Mouse (Mus musculus) T-helper 1 cell (primary cell): Measurements from ENCODE around the gene Msln.
"Not testable (repeated sequence)": the region's sequence is repeated elsewhere in the genome, so short reads cannot be mapped to it uniquely, and the experiment has no call there.

Source experiments
- in situ Hi-C: fragments of 300-600 bp; cut with MboI, MseI; formaldehyde crosslinking; loops from one replicate; pipeline ENCODE4 v1.15.1; 2025; ENCODE audit warnings: high pct_unique_total_duplicates

Msln gene

DNA sequence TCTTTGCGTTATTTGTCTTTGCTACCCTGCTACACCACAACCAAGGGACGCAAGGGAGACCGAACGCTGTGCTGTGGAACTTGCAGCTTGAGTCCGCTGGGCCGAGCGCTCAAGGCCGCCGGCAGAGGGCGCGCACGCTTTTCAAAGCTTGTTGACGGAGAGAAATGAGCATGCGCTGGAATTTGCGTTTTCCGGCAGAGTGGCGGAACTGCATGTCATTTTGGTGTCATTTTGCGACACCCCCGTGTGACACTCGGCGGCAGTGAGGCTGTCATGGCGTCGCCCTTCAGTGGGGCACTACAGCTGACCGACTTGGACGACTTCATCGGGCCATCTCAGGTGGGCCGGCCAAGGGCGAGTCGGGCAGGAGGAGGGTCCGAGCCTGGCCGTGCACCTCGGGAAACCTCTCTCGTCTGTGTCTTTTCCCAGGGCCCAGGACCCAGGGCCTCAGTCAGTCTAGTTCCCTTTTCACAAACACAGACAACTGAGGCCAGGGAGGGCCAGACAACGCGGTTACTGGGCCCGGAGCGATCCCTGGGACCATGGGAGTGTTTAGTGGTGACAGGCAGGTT, 19.5 kb upstream of the Msln start, which contains the start of gene Narfl:
TSS of gene Narfl (plus strand) at position 228 of the 572 bp plus-strand sequence.
- in situ Hi-C loops, result no loop called here

DNA sequence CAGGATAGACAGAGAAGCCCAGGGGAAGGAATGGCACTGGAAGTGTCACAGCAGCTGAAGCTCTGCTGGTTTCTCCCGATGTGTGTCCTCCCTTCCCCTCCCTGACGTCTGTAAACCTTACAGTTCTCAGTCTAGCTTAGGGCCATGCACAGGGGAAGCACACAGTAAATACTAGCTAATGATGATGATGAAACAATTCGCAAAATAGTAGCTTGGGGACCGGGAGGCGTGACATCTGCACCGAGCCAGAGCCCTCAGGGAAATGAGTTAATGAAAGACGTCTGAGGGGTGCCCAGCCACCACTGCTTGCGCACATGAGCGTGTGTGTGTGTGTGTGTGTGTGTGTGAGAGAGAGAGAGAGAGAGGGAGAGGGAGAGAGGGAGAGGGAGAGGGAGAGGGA, 15.2 kb upstream of the Msln start:
- in situ Hi-C loops, result no loop called here

DNA sequence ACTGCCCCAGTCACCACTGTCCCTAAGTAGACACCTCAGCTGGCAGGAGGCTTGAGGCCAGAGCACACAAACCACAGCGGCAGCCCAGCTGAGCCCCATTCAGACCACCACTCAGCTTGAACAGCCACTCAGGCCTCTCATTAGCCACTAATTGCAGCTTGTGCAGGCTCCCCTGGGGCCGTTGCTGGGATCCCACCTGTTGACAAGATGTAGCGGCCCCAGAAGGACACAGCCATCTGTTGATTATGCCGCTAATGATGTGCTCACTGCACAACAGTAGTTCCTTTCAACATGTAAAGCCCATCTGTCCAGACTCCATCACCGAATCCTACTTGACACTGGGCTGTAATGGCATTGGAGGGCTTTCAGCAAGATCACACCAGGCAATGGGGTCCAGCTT, 11.7 kb upstream of the Msln start:
- in situ Hi-C loops, result no loop called here

DNA sequence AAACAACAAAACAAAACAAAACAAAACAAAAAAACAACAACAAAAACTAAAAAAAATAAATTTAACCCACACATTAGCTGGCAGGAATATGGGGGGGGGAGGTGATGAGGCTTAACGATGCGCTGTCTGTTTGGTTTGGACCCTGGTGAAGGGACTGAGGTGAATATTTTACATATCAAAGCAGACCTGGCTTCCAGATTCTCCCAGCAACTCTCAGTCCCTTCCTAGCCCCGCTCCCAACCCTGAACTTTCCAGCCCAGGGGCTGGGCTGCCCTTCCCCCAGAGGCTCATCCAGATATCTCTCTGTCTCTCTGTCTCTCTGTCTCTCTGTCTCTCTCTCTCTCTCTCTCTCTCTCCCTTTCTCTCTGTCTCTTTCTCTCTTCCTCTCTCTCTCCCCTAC, 8.4 kb upstream of the Msln start:
- in situ Hi-C loops, result no loop called here

DNA sequence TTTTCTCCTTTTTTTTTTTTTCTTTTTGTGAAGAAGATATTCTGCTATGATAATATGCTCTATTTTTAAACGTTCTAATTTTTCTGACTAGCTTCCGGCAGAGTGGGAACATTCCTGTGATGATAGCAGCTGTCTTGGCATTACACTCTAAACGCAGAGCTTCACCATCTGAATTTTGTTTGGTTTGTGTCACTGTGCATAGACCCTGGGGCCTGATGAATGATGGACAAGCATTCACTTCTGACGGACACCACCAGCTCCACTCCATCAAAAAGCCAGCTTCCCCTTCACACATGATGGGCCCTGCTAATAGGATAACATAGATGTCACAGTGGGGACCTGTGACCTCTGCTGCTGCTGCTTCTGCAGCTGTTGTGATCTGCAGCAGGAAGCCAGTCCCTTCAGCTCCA, 7.4 kb upstream of the Msln start:
- in situ Hi-C loops, result no loop called here

DNA sequence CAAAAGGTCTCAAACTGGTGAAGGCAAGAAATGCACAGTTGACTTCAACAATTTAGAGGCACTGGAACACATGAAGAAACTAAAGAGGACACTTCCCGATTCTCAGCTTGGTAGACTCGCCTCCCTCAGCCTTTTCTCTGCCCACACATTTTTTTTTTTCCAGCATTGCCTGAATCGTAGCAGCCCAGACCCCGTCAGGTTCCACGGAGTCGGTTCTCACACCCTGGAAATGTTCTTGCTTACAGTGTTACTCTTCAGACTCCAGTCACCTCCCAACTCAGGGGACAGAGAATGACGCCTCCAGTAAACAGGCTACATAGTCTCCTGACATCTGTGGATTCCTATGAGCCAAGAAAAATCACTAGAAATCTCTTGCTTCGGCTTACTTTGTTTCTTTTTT, 6.0 kb upstream of the Msln start:
- in situ Hi-C loops, result no loop called here

DNA sequence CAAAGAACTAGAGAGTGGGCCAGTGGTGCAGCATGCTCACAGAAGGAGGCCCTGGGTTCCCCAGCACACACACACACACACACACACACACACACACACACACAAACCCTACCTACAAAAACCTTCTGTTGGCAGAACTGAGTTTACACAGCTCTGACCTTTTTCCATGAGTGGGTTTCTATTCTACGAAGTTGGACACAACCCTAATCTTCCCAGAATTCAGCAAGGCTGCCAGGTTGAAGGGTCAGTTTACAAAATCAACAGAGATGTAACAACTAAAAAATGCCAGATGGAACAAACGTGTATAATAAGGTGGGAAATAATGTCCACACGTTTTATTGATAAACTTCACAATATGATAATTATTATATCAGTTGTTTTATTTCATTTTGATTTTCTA, 3.5 kb upstream of the Msln start:
- in situ Hi-C loops, result no loop called here

DNA sequence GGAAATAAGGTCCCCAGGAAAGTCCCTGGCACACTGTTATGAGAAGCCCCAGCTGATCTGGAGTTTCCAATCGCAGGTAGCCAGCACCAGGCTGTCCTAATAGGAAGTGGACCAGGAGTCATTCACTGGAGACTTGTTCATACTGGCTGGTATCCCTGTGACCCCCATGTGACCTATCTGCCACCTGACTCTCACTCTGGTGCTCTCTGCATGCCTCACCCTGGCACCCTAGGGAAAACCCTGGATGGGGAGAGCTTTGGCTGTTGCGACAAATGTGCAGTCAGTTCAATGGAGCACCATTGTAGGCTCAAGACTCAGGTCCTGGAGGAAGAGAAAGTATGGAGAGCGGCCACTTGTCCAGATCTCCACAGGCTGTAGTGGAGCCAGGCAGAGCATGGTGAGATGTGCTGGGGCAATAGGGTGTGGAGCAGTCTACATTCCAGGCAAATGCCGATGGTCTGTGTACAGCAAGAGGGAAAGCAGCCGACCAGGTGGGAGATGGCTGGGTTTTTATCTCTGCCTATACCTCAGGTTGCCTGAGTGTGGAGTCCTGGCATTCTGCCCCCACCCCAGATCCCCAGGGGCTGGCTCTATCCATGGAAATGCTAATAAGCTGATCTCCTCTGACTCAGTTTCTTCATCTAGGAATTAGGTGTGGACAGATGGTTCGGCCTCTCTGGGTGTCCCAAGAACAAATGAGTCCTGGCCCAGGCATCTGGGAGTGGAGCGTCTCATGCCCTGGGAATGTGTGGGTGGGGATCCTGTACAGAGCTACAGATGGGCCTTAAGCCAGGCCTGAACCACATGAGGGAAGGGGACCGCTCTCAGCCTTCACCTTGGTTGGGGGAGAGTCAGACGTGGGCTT, 2.4 kb upstream of the Msln start:
- in situ Hi-C loops, result no loop called here

DNA sequence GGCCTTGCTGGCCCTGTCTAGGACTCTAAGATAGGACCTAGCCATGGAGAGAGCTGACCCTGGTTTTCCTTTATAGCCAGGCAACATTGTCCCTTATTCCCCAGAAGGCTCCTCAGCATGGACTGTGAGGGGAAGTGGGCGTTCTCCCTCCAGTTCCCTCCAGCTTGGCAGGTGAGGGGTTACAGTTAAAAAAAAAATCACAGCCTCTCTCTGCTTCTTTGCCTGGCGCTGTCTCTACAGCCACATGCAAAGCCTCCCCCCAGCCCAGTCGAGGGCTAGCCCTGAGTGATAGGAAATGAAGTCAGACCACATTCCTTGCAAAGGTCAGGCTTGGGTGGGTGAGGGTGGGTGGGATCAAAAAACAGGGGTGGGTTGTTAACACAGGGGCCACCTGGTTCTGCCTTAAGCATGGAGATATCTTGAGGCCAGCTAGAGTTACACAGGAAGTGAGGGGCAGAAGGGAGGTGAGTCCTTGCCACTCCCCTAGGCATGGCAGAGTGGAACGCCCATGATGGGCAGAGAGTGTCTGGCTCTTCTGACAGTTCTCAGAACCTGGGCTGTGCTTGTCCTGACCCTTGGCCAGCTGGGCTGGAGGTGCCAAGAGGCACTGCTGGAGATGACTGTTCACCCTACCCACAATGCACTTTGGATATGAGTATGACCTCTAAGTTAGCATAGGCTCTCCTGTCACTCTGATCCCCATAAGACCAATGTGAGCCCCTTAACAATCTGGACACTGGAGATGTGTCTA, 1.6 kb upstream of the Msln start:
- in situ Hi-C loops, result no loop called here

DNA sequence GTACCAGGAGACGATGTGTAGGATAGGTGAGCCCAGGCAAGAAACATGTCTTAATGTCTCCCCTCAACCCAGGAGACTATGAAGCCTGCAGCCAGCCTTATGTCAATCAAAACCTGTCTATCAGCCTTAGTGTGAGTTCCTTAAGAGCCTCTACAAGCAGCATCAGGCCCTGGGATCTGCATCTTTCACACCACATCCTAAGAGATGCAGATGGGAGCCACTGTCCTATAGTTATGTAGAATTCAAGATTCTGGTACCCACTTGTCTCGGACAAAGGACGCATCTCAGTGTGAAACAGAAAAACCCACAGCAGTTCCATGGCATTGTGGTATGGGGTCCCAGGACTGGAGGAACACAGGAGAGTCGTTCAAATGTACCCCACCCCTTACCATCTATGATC, 908 bp upstream of the Msln start:
- in situ Hi-C loops, result no loop called here

DNA sequence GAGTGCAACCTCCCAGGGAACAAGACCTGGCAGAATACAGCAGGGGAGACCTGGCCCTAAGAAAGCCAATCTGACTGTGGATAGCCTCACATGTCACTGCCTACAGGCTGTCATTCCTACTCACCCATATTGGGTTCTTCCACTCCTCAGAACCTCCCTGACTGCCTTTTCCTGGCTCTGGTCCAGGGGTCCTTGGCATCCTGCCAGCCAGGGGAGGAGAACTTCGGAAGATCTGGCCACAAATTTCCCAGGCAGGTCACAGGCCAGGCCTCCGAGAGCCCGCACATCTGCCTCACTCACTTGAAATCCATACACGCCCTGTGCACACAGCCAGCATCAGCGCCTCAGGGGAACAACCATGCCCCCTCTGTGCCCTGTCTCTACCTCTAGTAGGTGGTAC, 2.7 kb downstream of the Msln start:
- in situ Hi-C loops, result no loop called here

DNA sequence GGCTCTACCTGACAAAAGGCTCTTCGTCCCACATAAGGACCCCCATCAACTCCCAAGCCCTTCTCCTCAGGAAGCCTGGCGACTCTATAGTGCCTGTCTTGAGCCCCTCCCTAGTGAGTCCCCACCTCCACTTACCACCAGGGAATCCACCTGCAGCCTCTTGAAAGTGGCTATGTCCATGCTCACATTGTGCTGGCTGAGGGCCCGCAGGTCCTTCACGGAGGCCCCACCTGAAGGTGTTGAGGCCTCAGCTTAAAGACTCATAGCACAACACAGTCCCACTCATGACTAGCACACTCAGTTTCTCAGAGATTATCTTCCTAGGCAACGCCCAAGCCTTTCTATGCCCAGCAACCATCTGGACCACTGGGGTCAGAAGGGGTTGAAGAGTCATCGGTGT, 4.9 kb downstream of the Msln start:
- in situ Hi-C loops, result no loop called here

DNA sequence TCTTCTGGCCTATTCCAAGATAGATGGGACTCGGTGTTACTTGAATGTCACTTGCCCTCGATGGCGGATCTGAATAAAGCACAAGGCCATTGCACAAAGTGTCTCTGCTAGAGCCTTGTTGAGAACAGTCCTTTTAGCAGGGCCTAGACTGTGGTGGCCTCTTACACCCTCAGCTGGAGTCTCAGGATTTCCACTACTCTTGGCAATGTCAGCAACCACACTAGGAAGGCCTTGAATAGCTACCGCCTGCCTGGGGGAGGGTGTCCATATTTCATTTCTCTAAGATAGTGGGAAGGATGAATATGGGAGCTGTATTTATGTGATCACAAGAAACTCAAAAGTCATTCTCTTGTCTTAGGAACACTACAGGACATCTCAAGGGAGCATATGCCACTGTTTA, 5.9 kb downstream of the Msln start:
- in situ Hi-C loops, result no loop called here

DNA sequence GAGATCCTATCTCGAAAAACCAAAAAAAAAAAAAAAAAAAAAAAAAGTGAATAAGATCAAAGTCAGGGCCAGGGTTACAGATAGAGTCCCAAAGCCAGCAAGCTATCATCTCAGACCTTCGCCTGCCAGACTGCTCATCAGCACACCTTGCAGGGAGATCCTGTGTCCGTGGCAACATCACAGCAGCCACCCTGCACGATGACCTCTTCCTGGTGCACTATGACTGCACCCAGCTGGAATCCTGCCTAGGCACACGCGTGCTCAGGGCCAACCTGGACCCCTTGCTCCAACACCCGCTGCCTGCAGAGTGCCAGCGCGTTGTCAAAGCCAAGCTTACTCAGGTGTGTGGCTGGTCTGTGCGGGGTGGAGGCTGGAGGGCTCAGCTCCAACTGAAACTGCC, 9.9 kb downstream of the Msln start:
- in situ Hi-C loops, result no loop called here

DNA sequence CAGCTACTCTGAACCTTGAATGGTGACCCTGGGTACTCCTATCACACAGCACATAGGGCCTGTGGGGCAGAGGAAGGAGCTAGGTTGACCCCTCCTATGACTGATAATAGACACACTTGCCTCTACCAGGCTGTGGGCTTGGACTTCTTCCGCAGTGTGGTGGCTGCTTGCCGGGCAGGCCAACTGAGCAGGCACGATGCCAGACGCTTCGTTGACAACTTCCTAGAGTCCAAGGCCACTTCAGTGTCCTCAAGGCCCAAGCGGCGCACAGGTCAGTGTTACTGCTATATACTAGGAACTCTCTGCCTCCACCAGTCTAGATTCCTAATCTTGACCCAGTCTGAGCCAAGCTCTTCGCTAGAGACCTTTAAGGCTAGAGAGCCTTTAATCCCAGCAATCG, 10.3 kb downstream of the Msln start:
- in situ Hi-C loops, result no loop called here

DNA sequence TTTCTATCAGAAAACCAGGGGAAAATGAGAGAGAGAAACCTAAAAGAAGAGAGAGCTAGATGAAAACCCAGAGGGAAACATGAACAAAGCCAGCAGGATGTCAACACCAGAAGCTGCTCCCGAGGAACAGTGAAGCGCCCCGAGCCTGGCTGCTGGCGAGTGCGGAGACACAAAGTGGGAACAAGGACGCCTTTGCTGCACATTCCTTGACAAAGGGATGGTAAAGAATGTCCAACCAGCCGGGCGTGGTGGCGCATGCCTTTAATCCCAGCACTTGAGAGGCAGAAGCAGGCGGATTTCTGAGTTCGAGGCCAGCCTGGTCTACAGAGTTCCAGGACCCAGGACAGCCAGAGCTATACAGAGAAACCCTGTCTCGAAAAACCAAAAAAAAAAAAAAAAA, 12.7 kb downstream of the Msln start:
- in situ Hi-C loops, result not testable (repeated sequence)

DNA sequence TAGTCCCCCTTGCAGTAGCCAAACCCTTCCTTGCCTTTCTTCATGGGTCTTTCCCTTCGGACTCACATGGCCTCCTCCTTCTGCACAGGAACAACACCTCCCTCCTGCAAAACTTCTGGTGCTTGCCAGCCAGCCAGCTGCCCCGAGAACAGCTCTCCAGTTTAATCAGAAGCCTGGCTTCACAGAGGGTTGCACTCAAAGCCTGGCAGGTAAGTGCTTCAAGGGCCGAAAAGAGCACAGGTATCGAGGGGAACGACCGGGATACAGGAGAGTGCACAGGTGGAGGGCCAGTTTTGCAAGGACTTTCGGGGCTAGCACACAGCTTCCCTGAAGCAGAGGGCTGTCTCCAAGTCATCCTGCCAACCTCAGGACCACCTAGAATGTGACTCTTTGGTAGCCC, 15.3 kb downstream of the Msln start:
- in situ Hi-C loops, result loop anchor here (5.0 kb wide), 1 partner anchor 63 kb away; no protein-coding TSS in a partner anchor

DNA sequence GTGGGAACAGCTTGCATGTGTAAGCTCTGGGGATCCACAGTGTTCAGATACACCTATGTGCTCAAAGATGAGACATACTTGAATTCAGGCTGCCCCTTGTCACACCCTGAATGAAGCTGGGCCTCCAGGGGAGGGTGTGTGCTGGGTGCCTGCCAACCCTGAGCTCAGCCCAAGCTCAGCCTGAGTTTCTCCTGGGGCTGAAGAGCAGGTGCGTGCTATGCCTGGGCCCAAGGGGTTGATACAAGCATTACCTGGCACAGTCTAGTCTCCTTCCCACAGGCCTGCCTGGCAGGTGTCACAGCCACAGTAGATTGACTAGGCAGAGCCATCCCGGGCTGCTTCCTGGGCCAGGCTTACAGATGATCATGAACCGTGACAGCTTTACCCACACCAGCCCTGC, 18.4 kb downstream of the Msln start, which contains the start of gene Mslnl:
TSS of gene Mslnl (plus strand) at position 298 of the 400 bp plus-strand sequence.
- in situ Hi-C loops, result loop anchor here (5.0 kb wide), 1 partner anchor 67 kb away; no protein-coding TSS in a partner anchor

DNA sequence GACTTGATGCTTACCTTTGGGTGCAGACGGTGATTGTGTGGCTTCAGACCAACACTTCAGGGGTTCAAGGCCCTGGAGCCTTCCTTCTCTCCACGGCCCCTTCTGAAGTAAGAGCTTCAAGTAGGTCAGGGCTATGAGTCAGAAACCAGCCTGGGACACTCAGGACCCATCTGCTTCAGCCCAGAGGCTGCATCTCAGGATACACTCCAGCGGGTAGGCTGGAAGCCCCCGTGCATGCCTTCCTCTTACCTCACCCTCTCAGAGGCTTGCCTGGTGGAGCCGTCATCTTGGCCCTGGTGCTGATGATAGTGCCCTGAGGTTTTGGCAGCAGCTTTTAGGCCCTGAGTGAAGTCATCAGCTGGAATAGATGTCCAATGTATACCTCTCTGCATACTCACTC, 18.9 kb downstream of the Msln start:
- in situ Hi-C loops, result loop anchor here (5.0 kb wide), 1 partner anchor 67 kb away; no protein-coding TSS in a partner anchor

DNA sequence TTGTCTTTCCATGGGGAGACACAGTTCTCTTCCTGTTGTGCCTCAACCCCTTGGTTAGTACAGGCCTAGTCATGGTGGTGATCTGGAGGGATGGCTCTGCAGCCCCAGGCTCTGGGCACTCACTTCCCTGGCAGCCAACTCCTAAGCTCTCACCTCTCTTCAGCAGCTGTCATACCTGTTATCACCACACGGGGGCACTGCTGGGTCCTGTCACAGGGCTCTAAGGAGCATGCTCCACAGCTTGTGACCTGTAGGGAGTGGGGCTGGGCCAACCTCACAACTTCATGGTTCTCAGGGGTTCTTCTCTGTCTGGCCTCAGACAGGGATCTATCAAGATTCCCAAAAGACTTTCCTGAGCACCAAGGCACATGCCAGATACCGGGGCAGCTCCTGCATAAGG, 22.1 kb downstream of the Msln start:
- in situ Hi-C loops, result no loop called here

DNA sequence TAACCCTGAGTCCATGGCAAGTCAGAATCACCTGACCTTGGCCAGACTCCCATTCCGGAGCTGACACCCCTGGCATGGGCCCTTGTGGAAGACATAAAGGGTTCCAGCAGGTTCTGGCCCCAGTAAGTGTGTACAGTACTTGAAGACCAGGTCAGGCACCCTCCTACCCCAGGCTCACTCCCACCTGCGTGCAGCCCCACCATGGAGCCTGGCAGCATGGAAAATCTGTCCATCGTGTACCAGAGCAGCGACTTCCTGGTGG, 26.2 kb downstream of the Msln start:
- in situ Hi-C loops, result no loop called here

DNA sequence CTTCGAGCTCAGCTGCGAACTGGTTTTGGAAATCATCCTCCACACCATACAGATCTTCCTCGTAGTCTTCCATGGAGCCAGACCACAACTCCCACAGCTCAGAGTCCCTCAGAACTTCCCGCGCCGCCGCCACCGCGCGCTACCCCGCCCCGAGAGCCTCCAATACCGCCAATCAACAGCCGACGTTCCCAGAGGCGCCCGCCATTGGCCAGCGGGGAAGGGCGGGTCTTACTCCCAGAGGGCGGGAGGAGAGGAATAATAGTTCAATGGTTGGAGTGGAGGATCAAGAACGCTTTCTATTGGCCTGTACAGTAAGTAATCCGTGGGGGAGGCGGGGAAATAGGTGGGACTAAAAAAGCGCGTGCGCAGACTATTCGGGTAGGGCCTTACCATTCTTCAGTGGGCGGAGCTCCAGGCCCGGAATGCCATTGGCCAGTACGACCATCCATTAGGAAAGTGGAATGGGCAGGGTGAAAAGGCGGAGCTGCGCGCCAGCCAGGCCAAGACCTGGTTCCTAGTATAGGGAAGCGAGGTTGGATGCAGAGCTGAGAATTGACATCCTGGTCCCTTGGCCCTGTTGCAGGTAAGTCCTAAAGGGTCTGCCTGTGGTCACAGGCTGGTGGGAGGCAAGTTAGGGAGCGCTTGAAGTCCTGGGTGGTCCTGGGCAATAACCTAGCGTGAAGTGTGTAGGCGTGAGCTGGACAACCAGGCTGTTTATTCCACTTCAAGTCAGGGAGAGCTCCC, 26.7 kb downstream of the Msln start, which contains the start of the genes Chtf18 and Rpusd1:
TSS of gene Chtf18 (minus strand) at position 155 of the 744 bp plus-strand sequence.
TSS of gene Rpusd1 (plus strand) at position 406 of the 744 bp plus-strand sequence.
- in situ Hi-C loops, result no loop called here
